Mouse (Mus musculus) myocyte (in vitro differentiated cells): Measurements from ENCODE around the gene P2rx4. TPM values are rescaled to one million over a fixed set of nuclear protein-coding genes. Genes with fewer than 3 reads are reported as not detected.
A peak's percentile ranks its signal among the peaks of the same experiment; 100 is the strongest.

ENCODE experiments used
- H3K27me3 ChIP-seq: one replicate; pipeline ENCODE4 v1.6.1; 2011; ENCODE audit not compliant: control insufficient read depth, insufficient read depth, insufficient read length
- H3K36me3 ChIP-seq: one replicate; pipeline ENCODE4 v1.6.1; 2011; ENCODE audit not compliant: control insufficient read depth, insufficient read depth
- H3K4me2 ChIP-seq: one replicate; pipeline ENCODE4 v1.6.1; 2011; ENCODE audit warnings: low read depth, control low read depth
- H3K4me3 ChIP-seq: one replicate; pipeline ENCODE4 v1.5.1; 2011; ENCODE audit warnings: mild to moderate bottlenecking, control low read depth, moderate library complexity
- H3K79me2 ChIP-seq: one replicate; pipeline ENCODE4 v1.6.1; 2011; ENCODE audit not compliant: control insufficient read depth, insufficient read depth
- H3ac ChIP-seq: one replicate; pipeline ENCODE4 v1.6.1; 2011; ENCODE audit not compliant: control insufficient read depth, insufficient read length
- CEBPB ChIP-seq: IDR thresholded peaks from 2 replicates; pipeline ENCODE4 v1.6.1; 2011; ENCODE audit warnings: mild to moderate bottlenecking, moderate library complexity; ENCODE audit not compliant: poor library complexity, insufficient read depth, severe bottlenecking
- E2F4 ChIP-seq: IDR thresholded peaks from one replicate; pipeline ENCODE4 v1.6.1; 2011; ENCODE audit warnings: mild to moderate bottlenecking, control low read depth, moderate library complexity; ENCODE audit not compliant: insufficient read depth
- MAX ChIP-seq: IDR thresholded peaks from one replicate; pipeline ENCODE4 v1.6.1; 2011; ENCODE audit warnings: low read depth, mild to moderate bottlenecking, control low read depth
- MYOD1 ChIP-seq, 3 experiments: IDR thresholded peaks; one replicate each; pipeline ENCODE4 v1.6.1; 2011; ENCODE audit warnings: control low read depth in 2 of 3, low read depth in 2 of 3, mild to moderate bottlenecking in 2 of 3, moderate library complexity in 1 of 3; ENCODE audit not compliant: insufficient read length in 2 of 3, control insufficient read depth in 1 of 3
- MYOG ChIP-seq, 3 experiments: IDR thresholded peaks; one replicate each; pipeline ENCODE4 v1.6.1; 2011; ENCODE audit warnings: control low read depth in 2 of 3, low read depth in 2 of 3, mild to moderate bottlenecking in 2 of 3; ENCODE audit not compliant: insufficient read length in 2 of 3, control insufficient read depth in 1 of 3, insufficient read depth in 1 of 3
- POLR2A ChIP-seq: IDR thresholded peaks from one replicate; pipeline ENCODE4 v1.6.1; 2011; ENCODE audit warnings: low read depth, mild to moderate bottlenecking, control low read depth, moderate library complexity; ENCODE audit not compliant: insufficient read length
- POLR2AphosphoS2 ChIP-seq: IDR thresholded peaks from one replicate; pipeline ENCODE4 v1.6.1; 2011; ENCODE audit warnings: low read depth, control low read depth; ENCODE audit not compliant: insufficient read length
- REST ChIP-seq: IDR thresholded peaks from one replicate; pipeline ENCODE4 v1.6.1; 2011; ENCODE audit warnings: mild to moderate bottlenecking, control low read depth, moderate library complexity; ENCODE audit not compliant: insufficient read depth, insufficient read length
- SRF ChIP-seq: IDR thresholded peaks from one replicate; pipeline ENCODE4 v1.6.1; 2011; ENCODE audit warnings: low read depth; ENCODE audit not compliant: control insufficient read depth, insufficient read length
- TCF12 ChIP-seq: IDR thresholded peaks from one replicate; pipeline ENCODE4 v1.6.1; 2011; ENCODE audit warnings: mild to moderate bottlenecking, control low read depth; ENCODE audit not compliant: poor library complexity, insufficient read depth, severe bottlenecking
- TCF3 ChIP-seq: IDR thresholded peaks from one replicate; pipeline ENCODE4 v1.6.1; 2011; ENCODE audit warnings: low read depth, control low read depth; ENCODE audit not compliant: insufficient read length
- USF1 ChIP-seq: IDR thresholded peaks from one replicate; pipeline ENCODE4 v1.6.1; 2011; ENCODE audit warnings: low read depth, mild to moderate bottlenecking, control low read depth, moderate library complexity
- polyA plus RNA-seq: library from polyadenylated mRNA; unstranded; fragments of >200 nt; fragmentation: generic; extraction: Trizol; gene quantifications from one replicate; pipeline ENCODE4 v1.2.1, GENCODE M21; 2012; ENCODE audit warnings: missing spikeins

The P2rx4 gene
- polyA plus RNA-seq, 1 experiment: 23.2 TPM

GRCm38 (mm10) chr5:122700837-122701212 lies 6.5 kb upstream of the P2rx4 start:
- H3ac ChIP-seq: no peak overlapping the region
- no peaks in the 10 kb centered on the region for H3K79me2 ChIP-seq
- no peaks in the 10 kb centered on the region for H3K36me3 ChIP-seq
- no peak overlapping the region for H3K4me2 ChIP-seq
- TF ChIP-seq SRF (no peak), REST (no peak), USF1 (no peak), MYOG (IDR thresholded peaks at IDR 0.05; ENCODE audit: control insufficient read depth in 1 of 3, insufficient read depth in 1 of 3, insufficient read length in 2 of 3, low read depth in 2 of 3) (no peak), CEBPB (no peak)
- H3K4me3 ChIP-seq: no peak overlapping the region
- H3K27me3 ChIP-seq: no peaks in the 10 kb centered on the region

GRCm38 (mm10) chr5:122702156-122702555 lies 5.2 kb upstream of the P2rx4 start:
- H3K27me3 ChIP-seq: no peaks in the 10 kb centered on the region
- TF ChIP-seq TCF12 (no peak), POLR2AphosphoS2 (no peak), REST (no peak), E2F4 (no peak), MYOG (IDR thresholded peaks at IDR 0.05; ENCODE audit: control insufficient read depth in 1 of 3, insufficient read depth in 1 of 3, insufficient read length in 2 of 3, low read depth in 2 of 3) (no peak), MYOD1 (IDR thresholded peaks at IDR 0.05; ENCODE audit: control insufficient read depth in 1 of 3, insufficient read length in 2 of 3, low read depth in 2 of 3) (no peak), USF1 (no peak), CEBPB (no peak), TCF3 (no peak), SRF (no peak), POLR2A (no peak), MAX (no peak)
- no peak overlapping the region for H3K4me3 ChIP-seq

DNA sequence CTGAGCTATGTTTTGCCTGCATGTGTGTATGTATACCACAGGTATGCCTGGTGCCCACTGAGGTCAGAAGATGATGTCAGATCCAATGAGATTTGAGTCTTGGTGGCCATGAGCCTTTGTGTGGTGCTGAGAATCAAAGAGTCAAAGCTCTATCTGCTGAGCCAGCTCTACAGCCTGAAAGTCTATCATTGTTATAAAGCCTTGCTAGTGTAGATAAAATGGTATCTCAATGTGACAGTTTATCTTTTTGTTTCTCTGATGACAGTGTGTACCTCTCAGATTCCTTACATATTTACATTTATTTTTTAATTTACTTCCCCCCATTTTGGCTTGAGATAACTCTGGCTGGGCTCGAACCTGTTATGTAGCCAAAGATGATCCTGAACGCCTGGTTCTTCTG lies 3.8 kb upstream of the P2rx4 start:
- Histone ChIP-seq H3K4me3 (no peak overlapping the region), H3ac (no peak overlapping the region), H3K4me2 (no peak overlapping the region), H3K36me3 (no peaks in the 10 kb centered on the region), H3K27me3 (no peaks in the 10 kb centered on the region), H3K79me2 (no peaks in the 10 kb centered on the region)
- TF ChIP-seq TCF3 (no peak), REST (no peak), USF1 (no peak), MYOD1 (IDR thresholded peaks at IDR 0.05; ENCODE audit: control insufficient read depth in 1 of 3, insufficient read length in 2 of 3, low read depth in 2 of 3) (no peak)

More at GRCm38 (mm10) chr5:122702156-122702555, 5.2 kb upstream of the P2rx4 start:
- H3K4me2 ChIP-seq: no peak overlapping the region
- H3K36me3 ChIP-seq: no peaks in the 10 kb centered on the region
- H3ac ChIP-seq: no peak overlapping the region
- no peaks in the 10 kb centered on the region for H3K79me2 ChIP-seq

DNA sequence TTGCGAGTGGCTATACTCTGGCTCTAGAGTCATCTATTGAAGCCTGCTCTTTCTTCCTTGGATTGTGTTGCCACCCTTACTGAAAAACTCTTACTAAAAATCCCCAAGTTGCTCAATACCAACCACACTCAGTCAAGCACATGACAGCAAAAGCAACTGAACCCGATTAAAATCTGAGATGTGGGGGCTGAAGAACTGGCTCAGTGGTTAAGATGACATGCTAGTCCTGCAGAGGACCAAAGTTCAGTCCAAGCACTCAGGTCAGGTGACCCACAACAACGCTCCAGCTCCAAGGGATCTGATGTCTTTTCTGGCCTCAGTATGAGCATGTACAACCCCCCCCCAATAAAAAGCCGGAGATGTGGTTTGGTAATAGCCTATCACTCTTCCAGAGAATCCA lies 2.8 kb upstream of the P2rx4 start:
- no peak overlapping the region for H3K4me2 ChIP-seq
- no peaks in the 10 kb centered on the region for H3K79me2 ChIP-seq
- H3ac ChIP-seq: no peak overlapping the region
- H3K36me3 ChIP-seq: no peaks in the 10 kb centered on the region
- TF ChIP-seq USF1: no peak
- TF ChIP-seq TCF12: no peak
- no peak for TF ChIP-seq CEBPB
- TF ChIP-seq MYOD1 (IDR thresholded peaks at IDR 0.05; ENCODE audit: control insufficient read depth in 1 of 3, insufficient read length in 2 of 3, low read depth in 2 of 3): no peak
- no peak for TF ChIP-seq POLR2A
- TF ChIP-seq POLR2AphosphoS2: no peak
- no peak for TF ChIP-seq E2F4
- TF ChIP-seq MYOG (IDR thresholded peaks at IDR 0.05; ENCODE audit: control insufficient read depth in 1 of 3, insufficient read depth in 1 of 3, insufficient read length in 2 of 3, low read depth in 2 of 3): no peak
- H3K4me3 ChIP-seq: no peak overlapping the region
- H3K27me3 ChIP-seq: no peaks in the 10 kb centered on the region

GRCm38 (mm10) chr5:122705174-122705573 lies 2.2 kb upstream of the P2rx4 start:
- Histone ChIP-seq H3K4me2 (no peak overlapping the region), H3K79me2 (no peaks in the 10 kb centered on the region), H3K4me3 (no peak overlapping the region), H3K36me3 (no peaks in the 10 kb centered on the region), H3ac (no peak overlapping the region), H3K27me3 (no peaks in the 10 kb centered on the region)
- no peak for TF ChIP-seq POLR2AphosphoS2
- no peak for TF ChIP-seq CEBPB

- no peak for TF ChIP-seq TCF12
- no peak for TF ChIP-seq CEBPB
- TF ChIP-seq REST: no peak
- no peak for TF ChIP-seq USF1
- no peaks in the 10 kb centered on the region for H3K27me3 ChIP-seq
- H3K79me2 ChIP-seq: no peaks in the 10 kb centered on the region
- peak overlapping the region; percentile 78 for H3ac ChIP-seq
- peak overlapping the region; percentile 98 for H3K4me2 ChIP-seq
- H3K36me3 ChIP-seq: no peaks in the 10 kb centered on the region
- peak overlapping the region; percentile 80 for H3K4me3 ChIP-seq
These were observed 448 bp upstream of the P2rx4 start for GRCm38 (mm10) chr5:122706917-122707275.
